Mouse (Mus musculus) granulocyte monocyte progenitor cell, adult 5-6 weeks (primary cell): ENCODE data around the gene Aftph. TPM values are rescaled to one million over a fixed set of nuclear protein-coding genes. Genes with fewer than 3 reads are reported as not detected.

Source experiments
- ATAC-seq: replicated peaks from 2 replicates; pipeline ENCODE4 v1.8.0; 2016; ENCODE audit warnings: mild to moderate bottlenecking, moderate TSS enrichment, inconsistent platforms; ENCODE audit not compliant: poor library complexity, severe bottlenecking
- total RNA-seq, 2 experiments: library from RNA; stranded (forward) in 1 of 2; stranded (reverse) in 1 of 2; fragments of 200-712, 200-1000 nt in 1 of 2; fragments of >200 nt in 1 of 2; fragmentation: Nextera tagmentation in 1 of 2; gene quantifications; 2 replicates each; pipeline ENCODE4 v1.2.3; 2014 to 2017

The Aftph gene
- total RNA-seq, 2 experiments from 2014 or later: 44.6 to 58.4 TPM

DNA sequence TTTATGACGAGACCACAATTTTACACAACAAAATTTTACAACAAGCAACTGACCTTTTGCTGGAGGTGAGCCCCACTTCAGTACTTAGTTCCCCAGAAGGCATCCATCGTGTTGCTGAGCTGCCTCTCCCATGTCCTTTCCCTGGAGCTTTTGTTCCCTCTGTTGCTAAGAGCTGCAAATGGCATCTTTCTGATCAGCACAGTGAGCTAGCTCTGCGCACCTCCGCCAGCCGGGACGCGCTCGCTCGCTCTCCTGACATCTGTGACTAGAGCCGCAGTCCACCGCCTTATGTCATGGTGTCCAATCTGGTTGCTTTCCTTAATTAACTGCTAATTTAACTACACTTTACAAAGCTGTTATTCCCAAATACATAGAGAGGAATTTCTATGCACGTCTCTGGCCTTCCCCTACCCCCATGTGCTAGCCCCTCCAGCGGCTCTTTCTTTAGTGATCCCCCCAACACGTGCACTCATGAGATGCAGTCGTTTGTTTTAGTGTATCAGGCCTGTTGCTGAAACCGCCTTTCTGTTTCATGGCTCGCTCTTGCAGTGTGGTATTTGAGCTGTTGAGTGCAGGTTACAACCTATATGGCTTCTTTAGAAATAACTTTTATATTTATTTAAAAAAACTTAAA, 91.3 kb downstream of the Aftph start:
- no peak for ATAC-seq

- no peak for ATAC-seq
These were observed 91.9 kb downstream of the Aftph start for GRCm38 (mm10) chr11:20649477-20649876.

- peak; percentile 33 for ATAC-seq
These were observed 93.3 kb downstream of the Aftph start for GRCm38 (mm10) chr11:20647902-20648625.

DNA sequence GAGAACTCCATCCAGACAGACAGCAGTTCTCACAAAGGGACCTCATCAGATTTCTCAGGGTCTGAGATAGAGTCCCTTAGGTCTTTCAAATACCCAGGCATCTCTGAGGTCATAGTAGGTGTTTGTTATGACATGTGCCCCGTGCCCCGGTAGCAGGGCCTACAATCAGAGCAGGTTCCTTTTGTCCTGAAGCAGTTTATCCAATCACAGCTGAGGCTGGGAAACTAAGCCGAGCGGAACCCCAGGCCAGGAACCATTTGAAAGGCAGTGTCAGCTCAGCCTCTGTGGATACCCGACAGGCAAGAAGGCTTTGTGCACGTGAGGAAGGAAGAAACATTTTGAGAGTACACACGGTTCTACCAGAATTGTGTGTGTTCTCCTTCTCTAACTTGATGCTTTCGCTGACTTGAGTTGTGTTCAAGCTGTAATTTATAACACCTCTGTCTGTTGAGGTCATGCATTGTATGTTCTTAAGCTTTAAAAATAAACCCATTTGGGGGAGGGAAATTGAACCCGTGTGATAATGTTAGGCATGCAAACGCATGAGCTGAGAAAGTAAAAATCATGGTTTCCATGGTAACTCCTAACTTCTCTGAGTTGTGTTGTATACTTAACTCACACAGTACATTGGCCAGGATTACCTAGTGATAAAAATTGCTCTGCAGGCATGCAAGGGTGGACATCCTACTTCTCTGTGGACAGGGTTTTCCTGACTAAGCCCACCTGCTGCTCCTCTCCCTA, 94.2 kb downstream of the Aftph start:
- ATAC-seq: no peak

GRCm38 (mm10) chr11:20646142-20646541, 95.2 kb downstream of the Aftph start:
- no peak for ATAC-seq

DNA sequence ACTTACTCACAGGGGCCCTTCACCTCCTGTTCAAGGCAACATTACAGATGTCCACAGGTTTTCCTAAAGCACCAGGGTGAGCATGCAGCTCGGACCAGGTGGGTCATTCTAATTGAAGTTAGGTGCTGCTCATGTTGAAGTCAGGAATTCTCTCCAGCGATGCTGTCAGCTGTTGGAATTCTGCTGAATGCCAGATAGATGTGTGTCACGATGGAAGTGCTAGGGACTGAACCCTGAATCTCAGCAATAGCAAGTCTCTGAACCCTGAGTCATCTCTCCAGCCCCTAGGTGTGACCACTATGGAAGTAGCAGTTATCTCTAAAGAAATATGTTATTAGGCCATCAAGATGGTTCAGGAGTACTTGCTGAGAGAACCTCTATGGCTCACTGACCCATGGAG, 95.9 kb downstream of the Aftph start:
- no peak for ATAC-seq

GRCm38 (mm10) chr11:20644872-20645271, 96.5 kb downstream of the Aftph start:
- ATAC-seq: no peak

- no peak for ATAC-seq
These were observed 97.2 kb downstream of the Aftph start for GRCm38 (mm10) chr11:20644166-20644565.

DNA sequence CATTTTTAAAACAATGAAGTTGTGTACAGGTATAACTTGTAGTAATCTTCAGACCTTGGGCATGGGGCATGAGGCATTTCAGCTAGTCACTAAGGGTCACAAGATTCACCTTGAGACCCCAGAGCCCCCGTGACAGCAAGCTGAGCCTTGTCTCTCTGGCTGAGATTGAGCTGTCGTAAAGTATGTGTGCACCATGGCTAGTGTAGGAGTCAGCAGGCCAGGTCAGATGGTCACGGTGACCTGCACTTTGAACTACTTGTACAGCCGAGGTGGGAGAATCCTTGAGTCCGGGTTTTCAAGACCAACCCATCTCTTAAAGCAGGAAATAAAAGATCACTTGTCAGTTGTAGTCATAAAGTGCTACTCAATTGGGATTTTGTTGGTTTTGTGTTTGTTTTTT, 98.2 kb downstream of the Aftph start:
- no peak for ATAC-seq

DNA sequence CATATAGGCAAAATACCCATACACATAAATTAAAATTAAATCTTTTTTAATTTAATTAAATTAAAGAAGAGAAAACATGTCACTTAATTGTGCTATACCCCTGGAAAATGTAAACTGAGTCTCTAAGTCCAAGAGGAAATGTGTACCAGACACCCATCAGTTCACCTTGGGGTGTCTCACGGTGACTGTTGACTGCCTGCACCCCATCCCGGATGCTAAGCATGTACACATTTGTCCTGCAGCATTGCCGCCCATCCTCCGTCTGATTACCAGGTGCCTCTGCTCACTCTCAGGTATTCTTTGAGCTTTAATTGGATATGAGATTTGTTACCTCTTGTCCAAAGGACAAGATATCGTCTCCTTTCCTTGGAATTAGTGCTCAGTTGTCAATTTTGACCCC, 99.1 kb downstream of the Aftph start:
- no peak for ATAC-seq

- ATAC-seq: peak; percentile 43
These were observed 101.4 kb downstream of the Aftph start for GRCm38 (mm10) chr11:20639918-20640447.

DNA sequence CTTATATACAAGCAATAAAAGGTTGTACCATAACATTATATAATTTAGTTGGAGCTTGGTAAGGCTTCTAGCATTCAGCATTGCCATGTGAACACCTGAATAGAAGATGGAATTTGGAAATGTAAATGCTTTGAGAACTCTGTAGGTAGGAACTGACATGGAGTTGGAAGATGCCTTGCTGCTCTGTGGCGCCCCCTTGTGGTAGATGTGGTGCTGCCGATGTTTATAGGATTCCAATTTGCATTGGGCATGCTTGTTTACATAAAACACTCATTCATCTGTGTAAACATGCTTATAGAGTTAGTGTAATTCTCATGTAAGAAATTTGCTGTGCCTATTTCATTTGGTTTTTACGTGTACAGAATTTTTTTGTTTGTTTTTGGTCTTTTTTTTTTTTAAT, 102.5 kb downstream of the Aftph start:
- peak; percentile 52; the same call in 1 of the 2 replicates for ATAC-seq

- no peak for ATAC-seq
These were observed 104.3 kb downstream of the Aftph start for GRCm38 (mm10) chr11:20637060-20637459.

- no peak for ATAC-seq
These were observed 105.3 kb downstream of the Aftph start for GRCm38 (mm10) chr11:20636114-20636513.

DNA sequence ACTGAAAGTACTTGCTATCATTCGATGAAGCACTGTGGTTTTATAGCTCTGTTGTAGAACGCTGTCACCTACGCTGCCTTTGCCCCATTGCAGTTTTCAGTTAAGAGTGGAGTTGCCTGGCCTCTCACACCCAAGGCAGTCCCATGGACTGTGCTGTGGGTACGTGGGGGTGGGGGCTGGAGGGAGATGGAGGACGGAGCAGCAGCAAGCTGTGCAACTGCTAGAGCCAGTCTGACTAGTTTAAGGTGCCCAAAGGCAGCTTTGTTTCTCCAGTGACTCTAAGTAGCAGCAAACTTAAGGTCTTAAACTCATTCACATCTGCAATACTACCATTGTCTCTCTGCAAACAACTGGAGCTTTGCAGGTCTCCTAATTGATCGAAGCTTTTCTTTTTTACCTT, 105.7 kb downstream of the Aftph start:
- no peak for ATAC-seq

Other genes starting within 250 kb of the Aftph start
- gene Sertad2, start 198.3 kb downstream of the Aftph start, total RNA-seq (2014; fragmentation: Nextera tagmentation): 5.7 and 7.5 TPM in 2 replicates
- gene Sertad2, start 198.3 kb downstream of the Aftph start, total RNA-seq (2017): 7.3 and 9.3 TPM in 2 replicates
- 4.4 and 8.2 TPM in 2 replicates for gene Lgalsl, start 89.5 kb upstream of the Aftph start, total RNA-seq (2014; fragmentation: Nextera tagmentation)
- 5.9 and 7.2 TPM in 2 replicates for gene Lgalsl, start 89.5 kb upstream of the Aftph start, total RNA-seq (2017)